Mouse (Mus musculus) erythroblast, adult 5-6 weeks (primary cell): ENCODE data around the gene Hpn. TPM values are rescaled to one million over a fixed set of nuclear protein-coding genes. Genes with fewer than 3 reads are reported as not detected.

ENCODE experiments used
- ATAC-seq: replicated peaks from 2 replicates; pipeline ENCODE4 v1.8.0; 2016; ENCODE audit warnings: moderate number of reproducible peaks, mild to moderate bottlenecking, moderate TSS enrichment, inconsistent platforms; ENCODE audit not compliant: poor library complexity, low FRiP score, severe bottlenecking
- total RNA-seq, 2 experiments: library from RNA; stranded (forward) in 1 of 2; stranded (reverse) in 1 of 2; fragments of 150-400 nt in 1 of 2; fragments of 200-764, 138-1000 nt in 1 of 2; gene quantifications; 2 replicates each; pipeline versions ENCODE4 v1.2.3 to v1.2.4; 2015 to 2017; ENCODE audit warnings: low replicate concordance in 2 of 2

Hpn gene
- total RNA-seq, 2 experiments from 2014 or later = 0.77 to 4.0 TPM

- no peak for ATAC-seq
Observed at GRCm38 (mm10) chr7:31086175-31086755, 28.8 kb downstream of the Hpn start.

GRCm38 (mm10) chr7:31085171-31085570 lies 29.9 kb downstream of the Hpn start:
- no peak for ATAC-seq

- no peak for ATAC-seq
Observed at GRCm38 (mm10) chr7:31084140-31084539, 30.9 kb downstream of the Hpn start.

GRCm38 (mm10) chr7:31082831-31083588 lies 32.1 kb downstream of the Hpn start:
- no peak for ATAC-seq

GRCm38 (mm10) chr7:31082106-31082505 lies 33.0 kb downstream of the Hpn start:
- ATAC-seq = no peak

GRCm38 (mm10) chr7:31081106-31081505 lies 34.0 kb downstream of the Hpn start:
- ATAC-seq = no peak

- ATAC-seq = no peak
Observed at GRCm38 (mm10) chr7:31080611-31081010, 34.5 kb downstream of the Hpn start.

GRCm38 (mm10) chr7:31079670-31080069 lies 35.4 kb downstream of the Hpn start:
- ATAC-seq = no peak

- ATAC-seq = no peak
Observed at GRCm38 (mm10) chr7:31077885-31078445, 37.1 kb downstream of the Hpn start.

- no peak for ATAC-seq
Observed at GRCm38 (mm10) chr7:31077470-31077869, 37.6 kb downstream of the Hpn start.

- no peak for ATAC-seq
Observed at GRCm38 (mm10) chr7:31076492-31076891, 38.6 kb downstream of the Hpn start, which contains the start of gene Fxyd3. TSS of gene Fxyd3 (minus strand) at chr7:31076704.

GRCm38 (mm10) chr7:31074713-31075069 lies 40.4 kb downstream of the Hpn start:
- ATAC-seq = no peak

- no peak for ATAC-seq
Observed at GRCm38 (mm10) chr7:31074061-31074712, 40.9 kb downstream of the Hpn start.

GRCm38 (mm10) chr7:31073546-31073945 lies 41.5 kb downstream of the Hpn start:
- no peak for ATAC-seq

- ATAC-seq = no peak
Observed at GRCm38 (mm10) chr7:31072326-31072725, 42.8 kb downstream of the Hpn start.

GRCm38 (mm10) chr7:31070324-31070723 lies 44.8 kb downstream of the Hpn start:
- ATAC-seq = no peak

GRCm38 (mm10) chr7:31069491-31069890 lies 45.6 kb downstream of the Hpn start:
- ATAC-seq = no peak

GRCm38 (mm10) chr7:31067836-31068235 lies 47.3 kb downstream of the Hpn start:
- ATAC-seq = no peak

- no peak for ATAC-seq
Observed at GRCm38 (mm10) chr7:31063074-31063560, 52.0 kb downstream of the Hpn start.

GRCm38 (mm10) chr7:31060621-31061010 lies 54.5 kb downstream of the Hpn start:
- ATAC-seq = no peak
